Mouse (Mus musculus) midbrain, embryonic 14.5 days (tissue): ENCODE results near the gene Plcl2. TPM values are rescaled to one million over a fixed set of nuclear protein-coding genes. Genes with fewer than 3 reads are reported as not detected.

Experiments used
- ATAC-seq: fragments of 200-750 bp; cut with Nextera tagmentation; 2 replicates; pipeline ENCODE4 v1.8.0; 2017; ENCODE audit warnings: moderate number of reproducible peaks, moderate library complexity; ENCODE audit not compliant: low FRiP score, low TSS enrichment
- DNase-seq: peaks from one replicate; pipeline ENCODE4 v3.0.0-alpha.2; 2015
- H3K27ac ChIP-seq: fragments of 300-500 bp; sonication (generic); replicated peaks from 2 replicates; pipeline ENCODE4 v1.5.1; 2014; ENCODE audit warnings: mild to moderate bottlenecking, low read depth, low read length, moderate library complexity
- H3K27me3 ChIP-seq: fragments of 300-500 bp; sonication (generic); 2 replicates; pipeline ENCODE4 v1.6.1; 2014; ENCODE audit warnings: low read length, control low read depth, mixed read lengths; ENCODE audit not compliant: control insufficient read depth, insufficient read depth
- H3K36me3 ChIP-seq: fragments of 300-500 bp; sonication (generic); 2 replicates; pipeline ENCODE4 v1.6.1; 2014; ENCODE audit warnings: low read length, control low read depth; ENCODE audit not compliant: control insufficient read depth, insufficient read depth
- H3K4me1 ChIP-seq: fragments of 300-500 bp; sonication (generic); 2 replicates; pipeline ENCODE4 v1.6.1; 2014; ENCODE audit warnings: mild to moderate bottlenecking, antibody characterized with exemption, low read length, control low read depth; ENCODE audit not compliant: control insufficient read depth, insufficient read depth
- H3K4me2 ChIP-seq: fragments of 300-500 bp; sonication (generic); 2 replicates; pipeline ENCODE4 v1.6.1; 2014; ENCODE audit warnings: mild to moderate bottlenecking, low read length, moderate library complexity
- H3K4me3 ChIP-seq: fragments of 300-500 bp; sonication (generic); replicated peaks from 2 replicates; pipeline ENCODE4 v1.5.1; 2014; ENCODE audit warnings: low read depth, low read length
- H3K9ac ChIP-seq: fragments of 300-500 bp; sonication (generic); replicated peaks from 2 replicates; pipeline ENCODE4 v1.6.1; 2014; ENCODE audit warnings: mild to moderate bottlenecking, low read length, moderate library complexity
- H3K9me3 ChIP-seq: fragments of 300-500 bp; sonication (generic); 2 replicates; pipeline ENCODE4 v1.6.1; 2016; ENCODE audit warnings: low read length, control low read depth, mixed read lengths; ENCODE audit not compliant: control insufficient read depth
- whole genome bisulfite sequencing: fragments of 180-500 bp; shearing (Covaris S2); extraction: QIAGEN DNeasy Blood & Tissue Kit; methylation state at CpG from one replicate; pipeline ENCODE4 v1.1.7; 2014; 5-methylcytosine and 5-hydroxymethylcytosine counted together
- polyA plus RNA-seq: library from polyadenylated mRNA; unstranded; fragments of >200 nt; fragmentation: Nextera tagmentation; extraction: Ambion mirVana; gene quantifications from 2 replicates; pipeline ENCODE4 v1.2.1, GENCODE M21; 2014

Plcl2 gene
- polyA plus RNA-seq, 1 experiment from 2014 or later = 14.1 TPM

GRCm38 (mm10) chr17:50508055-50508774 lies 988 bp upstream of the Plcl2 start:
- 11% methylated on average over 18 of the region's 18 CpGs for WGBS
- peak; percentile 27 for DNase-seq
- H3K4me3 ChIP-seq = peak overlapping the region; percentile 89
- no peaks in the 10 kb centered on the region for H3K9me3 ChIP-seq
- no peak for ATAC-seq
- H3K9ac ChIP-seq = peak overlapping the region; percentile 96
- no peaks in the 10 kb centered on the region for H3K36me3 ChIP-seq
- peak overlapping the region; percentile 63 for H3K4me2 ChIP-seq
- H3K27me3 ChIP-seq = no peaks in the 10 kb centered on the region
- peak overlapping the region; percentile 96 for H3K27ac ChIP-seq
- H3K4me1 ChIP-seq = peaks cover 16% of the 10 kb centered on the region

DNA sequence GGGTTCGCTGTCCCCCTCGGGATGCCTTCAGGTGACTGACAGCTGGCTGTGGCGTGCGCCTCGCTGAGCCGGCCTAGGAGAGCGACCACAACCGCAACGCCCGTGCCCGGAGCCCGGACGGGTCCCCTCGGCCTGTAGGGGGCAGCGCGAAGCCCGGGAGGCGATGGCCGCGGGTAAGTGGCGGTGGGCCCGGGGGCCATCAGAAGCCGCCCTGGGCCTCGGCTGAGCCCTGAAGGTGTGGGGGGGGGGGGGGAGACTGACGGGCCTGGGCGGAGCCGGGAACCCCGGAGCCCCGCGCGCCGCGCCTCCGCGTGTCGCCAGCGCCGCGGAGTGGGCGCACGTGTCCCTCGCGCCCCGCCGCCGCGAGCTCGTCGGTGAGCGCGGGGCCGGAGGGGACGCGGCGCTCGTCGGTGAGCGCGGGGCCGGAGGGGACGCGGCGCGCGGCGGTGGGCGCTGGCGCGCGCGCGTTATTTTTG lies 390 bp upstream of the Plcl2 start:
- Histone ChIP-seq H3K4me3 (peak overlapping the region; percentile 89), H3K27ac (peak overlapping the region; percentile 96), H3K27me3 (no peaks in the 10 kb centered on the region), H3K9ac (peak overlapping the region; percentile 96), H3K9me3 (no peaks in the 10 kb centered on the region), H3K4me2 (peak overlapping the region; percentile 63), H3K36me3 (no peaks in the 10 kb centered on the region), H3K4me1 (peaks cover 16% of the 10 kb centered on the region)
- under 1% methylated on average over 72 of the region's 72 CpGs for WGBS
- DNase-seq (peak; percentile 87), ATAC-seq (peak; percentile 84)

GRCm38 (mm10) chr17:50510279-50510678 lies 1.1 kb downstream of the Plcl2 start:
- WGBS = 50% methylated on average over 2 of the region's 2 CpGs

GRCm38 (mm10) chr17:50510741-50511140 lies 1.5 kb downstream of the Plcl2 start:
- Histone ChIP-seq H3K4me2 (peak overlapping the region; percentile 63), H3K27ac (no peak overlapping the region), H3K9ac (peak overlapping the region; percentile 96; the same call in 1 of the 2 replicates), H3K4me3 (peak overlapping the region; percentile 89), H3K9me3 (no peaks in the 10 kb centered on the region), H3K36me3 (no peaks in the 10 kb centered on the region), H3K4me1 (peaks cover 24% of the 10 kb centered on the region), H3K27me3 (no peaks in the 10 kb centered on the region)
- no peak for ATAC-seq
- 93% methylated on average over 1 of the region's 1 CpGs for WGBS
- DNase-seq = no peak

More at GRCm38 (mm10) chr17:50510279-50510678, 1.1 kb downstream of the Plcl2 start:
- DNase-seq (no peak), ATAC-seq (no peak)
- peak overlapping the region; percentile 96 for H3K9ac ChIP-seq
- peak overlapping the region; percentile 96 for H3K27ac ChIP-seq
- H3K36me3 ChIP-seq = no peaks in the 10 kb centered on the region
- H3K4me1 ChIP-seq = peaks cover 24% of the 10 kb centered on the region
- peak overlapping the region; percentile 89 for H3K4me3 ChIP-seq
- H3K27me3 ChIP-seq = no peaks in the 10 kb centered on the region
- H3K9me3 ChIP-seq = no peaks in the 10 kb centered on the region
- H3K4me2 ChIP-seq = peak overlapping the region; percentile 63

DNA sequence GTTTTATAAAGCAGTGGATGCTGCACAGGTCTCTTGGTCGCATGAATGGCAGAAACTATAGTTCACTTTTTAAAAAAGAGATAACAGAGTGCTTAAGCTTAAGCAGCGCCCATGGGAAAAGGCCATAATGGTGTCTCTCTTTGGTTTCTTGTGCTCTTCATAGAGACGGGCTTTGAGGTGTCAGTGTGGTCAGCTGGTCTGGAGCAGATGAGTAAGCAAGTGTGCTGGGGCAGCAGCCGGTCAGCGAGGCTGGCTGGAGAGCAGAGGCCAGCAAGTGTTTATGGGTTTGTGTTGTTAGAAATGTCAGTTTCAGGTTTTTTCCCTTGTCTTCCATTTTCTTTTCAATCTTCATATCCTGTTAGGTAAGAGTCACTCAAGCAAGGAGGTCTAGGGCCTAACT lies 3.0 kb downstream of the Plcl2 start:
- Histone ChIP-seq H3K4me1 (peaks cover 24% of the 10 kb centered on the region), H3K27me3 (no peaks in the 10 kb centered on the region), H3K27ac (no peak overlapping the region), H3K36me3 (no peaks in the 10 kb centered on the region), H3K4me3 (no peak overlapping the region), H3K4me2 (no peak overlapping the region), H3K9me3 (no peaks in the 10 kb centered on the region), H3K9ac (no peak overlapping the region)
- 89% methylated on average over 5 of the region's 5 CpGs for WGBS
- no peak for ATAC-seq
- no peak for DNase-seq

GRCm38 (mm10) chr17:50512841-50513240 lies 3.6 kb downstream of the Plcl2 start:
- H3K27ac ChIP-seq = no peak overlapping the region
- H3K4me2 ChIP-seq = no peak overlapping the region
- H3K36me3 ChIP-seq = no peaks in the 10 kb centered on the region
- no peak overlapping the region for H3K9ac ChIP-seq
- ATAC-seq = no peak
- no peak overlapping the region for H3K4me3 ChIP-seq
- no peak for DNase-seq
- WGBS = 94% methylated on average over 7 of the region's 7 CpGs
- H3K9me3 ChIP-seq = no peaks in the 10 kb centered on the region
- H3K27me3 ChIP-seq = no peaks in the 10 kb centered on the region
- H3K4me1 ChIP-seq = peaks cover 24% of the 10 kb centered on the region

GRCm38 (mm10) chr17:50513376-50513775 lies 4.2 kb downstream of the Plcl2 start:
- no peak overlapping the region for H3K4me2 ChIP-seq
- no peaks in the 10 kb centered on the region for H3K27me3 ChIP-seq
- no peak for DNase-seq
- ATAC-seq = no peak
- peaks cover 22% of the 10 kb centered on the region for H3K4me1 ChIP-seq
- 98% methylated on average over 7 of the region's 7 CpGs for WGBS
- H3K27ac ChIP-seq = no peak overlapping the region
- no peaks in the 10 kb centered on the region for H3K36me3 ChIP-seq
- H3K4me3 ChIP-seq = no peak overlapping the region
- no peak overlapping the region for H3K9ac ChIP-seq
- no peaks in the 10 kb centered on the region for H3K9me3 ChIP-seq

DNA sequence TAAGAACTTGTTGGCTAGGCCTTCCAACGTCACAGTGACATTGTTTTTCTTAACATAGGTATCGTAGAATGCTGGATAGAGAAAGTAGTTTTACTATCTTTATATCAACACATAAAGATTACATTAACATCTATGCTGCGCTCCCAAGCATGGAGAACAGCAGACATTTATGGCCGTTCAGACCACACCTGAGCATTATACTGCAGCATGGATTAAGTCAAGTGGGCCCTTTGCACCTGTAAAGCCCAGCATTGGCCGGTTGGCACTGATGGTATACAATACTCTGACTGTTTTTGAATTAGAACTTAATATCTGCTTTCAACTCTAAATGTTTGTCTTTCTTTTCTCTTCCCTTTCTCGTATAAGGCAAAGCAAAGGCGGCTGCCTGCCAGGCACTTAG lies 4.8 kb downstream of the Plcl2 start:
- DNase-seq (no peak), ATAC-seq (no peak)
- H3K36me3 ChIP-seq = no peaks in the 10 kb centered on the region
- no peaks in the 10 kb centered on the region for H3K9me3 ChIP-seq
- H3K27ac ChIP-seq = no peak overlapping the region
- H3K4me3 ChIP-seq = no peak overlapping the region
- H3K27me3 ChIP-seq = no peaks in the 10 kb centered on the region
- peak overlapping the region; percentile 4; the same call in 1 of the 2 replicates for H3K4me2 ChIP-seq
- peaks cover 21% of the 10 kb centered on the region for H3K4me1 ChIP-seq
- H3K9ac ChIP-seq = no peak overlapping the region
- WGBS = 78% methylated on average over 7 of the region's 7 CpGs

DNA sequence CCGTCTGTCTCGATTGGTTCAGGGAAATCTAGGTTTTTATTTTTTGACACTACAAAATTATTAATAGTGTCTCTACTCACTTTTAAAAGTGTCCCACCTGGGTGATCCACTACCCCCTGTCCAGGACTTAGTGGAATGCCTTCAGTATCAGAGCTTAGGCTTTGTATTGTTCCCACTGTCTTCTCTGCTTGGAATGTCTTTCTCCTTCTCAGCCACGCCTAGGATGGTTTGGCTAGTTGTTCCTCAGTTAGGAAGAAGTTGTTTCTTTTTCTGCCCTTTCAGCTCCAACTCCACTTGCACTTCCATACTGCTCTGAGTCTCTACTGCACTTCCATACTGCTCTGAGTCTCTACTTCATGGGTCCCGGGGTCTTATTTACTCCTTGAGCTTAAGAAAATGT lies 6.7 kb downstream of the Plcl2 start:
- ATAC-seq (no peak), DNase-seq (no peak)
- no peak overlapping the region for H3K9ac ChIP-seq
- H3K4me3 ChIP-seq = no peak overlapping the region
- no peak overlapping the region for H3K27ac ChIP-seq
- WGBS = 77% methylated on average over 4 of the region's 4 CpGs
- no peaks in the 10 kb centered on the region for H3K9me3 ChIP-seq
- H3K4me1 ChIP-seq = peaks cover 17% of the 10 kb centered on the region
- H3K36me3 ChIP-seq = no peaks in the 10 kb centered on the region
- no peaks in the 10 kb centered on the region for H3K27me3 ChIP-seq
- no peak overlapping the region for H3K4me2 ChIP-seq
